Mouse (Mus musculus): ENCODE measurements around the gene Kcnc3.

DNA sequence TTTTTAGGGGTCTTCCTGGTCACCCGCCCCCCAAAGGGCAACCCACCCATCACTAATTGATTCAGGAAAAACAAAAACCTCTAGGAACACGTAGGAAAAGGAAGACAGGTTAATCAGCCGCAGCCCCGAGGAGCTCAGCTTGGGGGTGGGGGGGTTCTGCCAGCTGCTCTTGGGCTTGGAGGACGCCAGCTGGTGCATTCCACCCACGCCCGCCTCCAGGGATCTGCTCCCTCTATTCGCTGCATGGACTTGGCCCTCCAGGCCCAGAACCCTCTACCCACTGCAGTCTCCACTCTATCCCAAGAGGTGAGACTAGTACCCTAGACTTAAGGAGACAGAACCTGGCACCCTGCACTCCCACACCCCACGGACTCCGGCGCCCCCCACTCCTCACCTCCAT lies 12.0 kb downstream of the Kcnc3 start:
- TF ChIP-seq CTCF (IDR thresholded peaks at IDR 0.05; ENCODE audit: borderline replicate concordance, insufficient read depth, low read length) (no peak), POLR2A (IDR thresholded peaks at IDR 0.05; ENCODE audit: low read depth, low read length) (no peak)
